Mouse (Mus musculus): Measurements from ENCODE around the gene Gpc5.

Gpc5 gene

GRCm38 (mm10) chr14:115371131-115371530 is 279.1 kb downstream of the Gpc5 start:
- peak; percentile 37 for DNase-seq

GRCm38 (mm10) chr14:115391831-115392230 is 299.8 kb downstream of the Gpc5 start:
- no peak for DNase-seq

GRCm38 (mm10) chr14:115392894-115393524 is 301.0 kb downstream of the Gpc5 start:
- DNase-seq: peak; percentile 77

GRCm38 (mm10) chr14:115406596-115406995 is 314.6 kb downstream of the Gpc5 start:
- DNase-seq: no peak

GRCm38 (mm10) chr14:115407309-115407930 is 315.4 kb downstream of the Gpc5 start:
- peak; percentile 51 for DNase-seq

GRCm38 (mm10) chr14:115410881-115411280 is 318.9 kb downstream of the Gpc5 start:
- DNase-seq: peak; percentile 79

- peak; percentile 78 for DNase-seq
Measured at GRCm38 (mm10) chr14:115411513-115412174, 319.6 kb downstream of the Gpc5 start.

GRCm38 (mm10) chr14:115412821-115413220 is 320.8 kb downstream of the Gpc5 start:
- DNase-seq: peak; percentile 13

GRCm38 (mm10) chr14:115413429-115413828 is 321.4 kb downstream of the Gpc5 start:
- DNase-seq: peak; percentile 91

- DNase-seq: peak; percentile 45
Measured at GRCm38 (mm10) chr14:115414545-115414944, 322.5 kb downstream of the Gpc5 start.

- DNase-seq: no peak
Measured at GRCm38 (mm10) chr14:115431967-115432366, 340.0 kb downstream of the Gpc5 start.

GRCm38 (mm10) chr14:115432368-115432767 is 340.4 kb downstream of the Gpc5 start:
- DNase-seq: no peak

- no peak for DNase-seq
Measured at GRCm38 (mm10) chr14:115436617-115437016, 344.6 kb downstream of the Gpc5 start.

- DNase-seq: peak; percentile 64
Measured at GRCm38 (mm10) chr14:115444789-115445770, 353.1 kb downstream of the Gpc5 start.

- peak; percentile 31 for DNase-seq
Measured at GRCm38 (mm10) chr14:115450938-115451337, 358.9 kb downstream of the Gpc5 start.

GRCm38 (mm10) chr14:115467960-115468359 is 375.9 kb downstream of the Gpc5 start:
- DNase-seq: no peak

- DNase-seq: peak; percentile 28
Measured at GRCm38 (mm10) chr14:115475234-115475633, 383.2 kb downstream of the Gpc5 start.

GRCm38 (mm10) chr14:115477360-115477759 is 385.3 kb downstream of the Gpc5 start:
- DNase-seq: no peak

- peak; percentile 50 for DNase-seq
Measured at GRCm38 (mm10) chr14:115485090-115485489, 393.1 kb downstream of the Gpc5 start.

GRCm38 (mm10) chr14:115500794-115501193 is 408.8 kb downstream of the Gpc5 start:
- DNase-seq: no peak

- DNase-seq: no peak
Measured at GRCm38 (mm10) chr14:115546516-115547282, 454.7 kb downstream of the Gpc5 start.

GRCm38 (mm10) chr14:115551996-115552395 is 460.0 kb downstream of the Gpc5 start:
- DNase-seq: no peak
